Mouse (Mus musculus): ENCODE results near the gene Slc30a1.

- TF ChIP-seq POLR2A (IDR thresholded peaks at IDR 0.05; ENCODE audit: extremely low read depth, insufficient read depth, low read length) (no peak), CTCF (IDR thresholded peaks at IDR 0.05; ENCODE audit: low read depth, low read length) (no peak)
Observed at GRCm38 (mm10) chr1:191916876-191917275, 10.3 kb downstream of the Slc30a1 start.
